ENCODE assay signal across 10 mouse cellular contexts in genomic region chr17:25508860-25509577, GRCm38 (mm10). TPM values are rescaled to one million over a fixed set of nuclear protein-coding genes. Genes with fewer than 3 reads are reported as not detected.
DNase-seq lines count a peak whose midpoint lies in the region; ATAC-seq and TF ChIP-seq lines count a peak whose summit lies in the region.
"Had no signal": no experiment of that assay in that cellular context is flagged by ENCODE, and none has a peak within 500 bp of the region (broad histone marks: within the 10 kb centered on the region; RNA-seq: fewer than 3 reads in every experiment).

No protein-coding gene starts in this region.

- 59% methylated on average over 7 of the region's 7 CpGs for WGBS in forebrain, embryonic 13.5 days
- 49% methylated on average over 7 of the region's 7 CpGs for WGBS in forebrain, embryonic 16.5 days
- WGBS in lung, postnatal 0 days = 54% methylated on average over 7 of the region's 7 CpGs

- H3K27me3 ChIP-seq in forebrain, embryonic 13.5 days = peaks cover 20% of the 10 kb centered on the region; the same call in 1 of the 2 replicates
- H3K27me3 ChIP-seq in forebrain, embryonic 16.5 days (replicated peaks; ENCODE audit: control insufficient read depth, insufficient read depth, low read length) = no peaks in the 10 kb centered on the region
- H3K27me3 ChIP-seq in lung, postnatal 0 days (replicated peaks; ENCODE audit: insufficient read depth, low read length) = no peaks in the 10 kb centered on the region

- H3K9ac ChIP-seq in forebrain, embryonic 13.5 days = no peak overlapping the region
- H3K9ac ChIP-seq in forebrain, embryonic 16.5 days (replicated peaks; ENCODE audit: low read depth, low read length) = no peak overlapping the region
- no peak overlapping the region for H3K9ac ChIP-seq in lung, postnatal 0 days (replicated peaks; ENCODE audit: low read depth)
- H3K9ac ChIP-seq: limb, embryonic 15.5 days had no signal

- peak; percentile 16; the same call in 1 of the 2 replicates for ATAC-seq in forebrain, embryonic 13.5 days
- ATAC-seq in forebrain, embryonic 16.5 days = no peak; the same call in 1 of the 2 replicates
- no peak for ATAC-seq in lung, postnatal 0 days

- peak; percentile 37 for DNase-seq in urinary bladder, postnatal 25 days (ENCODE audit: low spot score)
- DNase-seq in urinary bladder, postnatal 10 days (ENCODE audit: low spot score) = no peak
- peak; percentile 47 for DNase-seq in embryo, embryonic 11.5 days (ENCODE audit: low read depth, low spot score)
- peak; percentile 65 to 67 for DNase-seq in kidney, postnatal 4 days
- DNase-seq in lung, postnatal 0 days (ENCODE audit: low spot score) = no peak
- peak; percentile 24 for DNase-seq in thymus, postnatal 0 days (ENCODE audit: low spot score)

- H3K27ac ChIP-seq in forebrain, embryonic 13.5 days = no peak overlapping the region
- H3K27ac ChIP-seq in forebrain, embryonic 16.5 days (ENCODE audit: low read length) = no peak overlapping the region
- H3K27ac ChIP-seq in lung, postnatal 0 days (ENCODE audit: low read length) = no peak overlapping the region
- H3K27ac ChIP-seq: limb, embryonic 15.5 days had no signal

- H3K4me3 ChIP-seq in forebrain, embryonic 13.5 days = no peak overlapping the region
- H3K4me3 ChIP-seq in forebrain, embryonic 16.5 days (replicated peaks; ENCODE audit: low read length) = no peak overlapping the region
- H3K4me3 ChIP-seq in lung, postnatal 0 days (ENCODE audit: low read depth, low read length) = no peak overlapping the region
- H3K4me3 ChIP-seq: limb, embryonic 15.5 days had no signal

- peak; percentile 54 for TF ChIP-seq CTCF in lung, postnatal 0 days (IDR thresholded peaks at IDR 0.05)

- H3K9me3 ChIP-seq in forebrain, embryonic 13.5 days (replicated peaks) = no peaks in the 10 kb centered on the region
- 0 out of 2 replicates have a peak, but pooled peaks cover 1% of the 10 kb centered on the region for H3K9me3 ChIP-seq in forebrain, embryonic 16.5 days (ENCODE audit: control insufficient read depth, low read length)
- H3K9me3 ChIP-seq in lung, postnatal 0 days (ENCODE audit: low read length) = no peaks in the 10 kb centered on the region
- H3K9me3 ChIP-seq: limb, embryonic 15.5 days had no signal

- no peak for TF ChIP-seq EP300 in lung, postnatal 0 days (IDR thresholded peaks at IDR 0.05)

- no peaks in the 10 kb centered on the region for H3K36me3 ChIP-seq in forebrain, embryonic 13.5 days (ENCODE audit: poor library complexity, severe bottlenecking)
- H3K36me3 ChIP-seq in forebrain, embryonic 16.5 days (ENCODE audit: control insufficient read depth, insufficient read depth) = no peaks in the 10 kb centered on the region
- no peaks in the 10 kb centered on the region for H3K36me3 ChIP-seq in lung, postnatal 0 days (ENCODE audit: insufficient read depth, low read length)
- H3K36me3 ChIP-seq: limb, embryonic 15.5 days had no signal

- no peak overlapping the region for H3K4me2 ChIP-seq in forebrain, embryonic 13.5 days
- H3K4me2 ChIP-seq in forebrain, embryonic 16.5 days (ENCODE audit: low read length) = no peak overlapping the region
- H3K4me2 ChIP-seq in lung, postnatal 0 days (replicated peaks; ENCODE audit: low read depth, low read length) = no peak overlapping the region
- H3K4me2 ChIP-seq: limb, embryonic 15.5 days had no signal

- H3K4me1 ChIP-seq in forebrain, embryonic 13.5 days = peaks cover 3% of the 10 kb centered on the region; the same call in 1 of the 2 replicates
- 0 out of 2 replicates have a peak, but pooled peaks cover 4% of the 10 kb centered on the region for H3K4me1 ChIP-seq in forebrain, embryonic 16.5 days (replicated peaks; ENCODE audit: control insufficient read depth, insufficient read depth, low read length)
- H3K4me1 ChIP-seq in lung, postnatal 0 days (ENCODE audit: insufficient read depth, low read depth, low read length) = no peaks in the 10 kb centered on the region
- H3K4me1 ChIP-seq: limb, embryonic 15.5 days had no signal

RNA-seq across cellular contexts. Expression of gene Sstr5, which starts 11.9 kb away (rescaled TPM):
- 0.10 and 0.11 TPM in 2 replicates for polyA plus RNA-seq in forebrain, embryonic 13.5 days (2015; fragmentation: Nextera tagmentation; extraction: Ambion mirVana)
- 0.32 and 0.44 TPM in 2 replicates for polyA plus RNA-seq in forebrain, embryonic 16.5 days (2015; fragmentation: Nextera tagmentation; extraction: Ambion mirVana)
- polyA plus RNA-seq in lung, postnatal 0 days (2015; fragmentation: Nextera tagmentation; extraction: Ambion mirVana) = 0.05 TPM in 1 of 2 replicates, not detected in the other
- polyA plus RNA-seq in thymus, postnatal 0 days (2015; fragmentation: Nextera tagmentation; extraction: Ambion mirVana) = 0.05 and 0.07 TPM in 2 replicates

RNA-seq across cellular contexts. Expression of gene Tekt4, which starts 54.6 kb away (rescaled TPM):
- 0.57 and 0.82 TPM in 2 replicates for polyA plus RNA-seq in forebrain, embryonic 13.5 days (2015; fragmentation: Nextera tagmentation; extraction: Ambion mirVana)
- polyA plus RNA-seq in forebrain, embryonic 16.5 days (2015; fragmentation: Nextera tagmentation; extraction: Ambion mirVana) = 0.80 and 0.88 TPM in 2 replicates
- 10.3 and 11.7 TPM in 2 replicates for polyA plus RNA-seq in lung, postnatal 0 days (2015; fragmentation: Nextera tagmentation; extraction: Ambion mirVana)
- 0.20 and 0.53 TPM in 2 replicates for polyA plus RNA-seq in thymus, postnatal 0 days (2015; fragmentation: Nextera tagmentation; extraction: Ambion mirVana)
- polyA plus RNA-seq: limb, embryonic 15.5 days; stomach, embryonic 16.5 days had no signal

Comparison
In these comparisons a context has a peak if more than half of its experiments do, and no peak if none do; other contexts are left out.
1. DNase-seq: peak in urinary bladder, postnatal 25 days (single experiment), embryo, embryonic 11.5 days (single experiment), kidney, postnatal 4 days (2 of 2) and thymus, postnatal 0 days (single experiment); none in urinary bladder, postnatal 10 days (single experiment) and lung, postnatal 0 days (single experiment).